Mouse (Mus musculus) G1E (cell line): ENCODE results near the gene Pmm2. TPM values are rescaled to one million over a fixed set of nuclear protein-coding genes. Genes with fewer than 3 reads are reported as not detected.
A peak's percentile ranks its signal among the peaks of the same experiment; 100 is the strongest.

Experiments used
- ATAC-seq: 2 replicates; pipeline ENCODE4 v1.8.0; 2016; ENCODE audit warnings: mild to moderate bottlenecking; ENCODE audit not compliant: insufficient number of reproducible peaks, poor library complexity, low FRiP score, severe bottlenecking; ENCODE audit errors: extremely low read depth
- DNase-seq: peaks from one replicate; pipeline ENCODE4 v3.0.0; 2012; ENCODE audit warnings: low spot score
- H3K27me3 ChIP-seq: 2 replicates; pipeline ENCODE4 v1.6.1; 2012; ENCODE audit warnings: mild to moderate bottlenecking, low read length, inconsistent platforms; ENCODE audit not compliant: insufficient read depth
- H3K36me3 ChIP-seq: replicated peaks from 2 replicates; pipeline ENCODE3; 2012; ENCODE audit warnings: mild to moderate bottlenecking, inconsistent platforms
- H3K4me1 ChIP-seq: 2 replicates; pipeline ENCODE4 v1.6.1; 2012; ENCODE audit warnings: low read depth, low read length, inconsistent platforms, mixed read lengths; ENCODE audit not compliant: insufficient read depth
- H3K4me3 ChIP-seq: 2 replicates; pipeline ENCODE4 v1.5.1; 2012; ENCODE audit warnings: low read depth, mild to moderate bottlenecking, inconsistent platforms, low read length, moderate library complexity, mixed read lengths
- H3K9me3 ChIP-seq: replicated peaks from 2 replicates; pipeline ENCODE4 v1.6.1; 2012; ENCODE audit warnings: inconsistent platforms
- CTCF ChIP-seq: IDR thresholded peaks from 2 replicates; pipeline ENCODE4 v1.5.1; 2012; ENCODE audit warnings: low read depth, low read length, inconsistent platforms, mixed read lengths
- GATA1 ChIP-seq: IDR thresholded peaks from 2 replicates; pipeline ENCODE4 v1.6.1; 2012; ENCODE audit warnings: borderline replicate concordance, low read length, inconsistent platforms, mixed read lengths
- GATA2 ChIP-seq: IDR thresholded peaks from 2 replicates; pipeline ENCODE4 v1.6.1; 2012; ENCODE audit warnings: low read depth, low read length, inconsistent platforms, borderline replicate concordance
- POLR2AphosphoS5 ChIP-seq: IDR thresholded peaks from 2 replicates; pipeline ENCODE4 v1.6.1; 2012; ENCODE audit warnings: low read depth, low read length, inconsistent platforms; ENCODE audit not compliant: insufficient replicate concordance
- TAL1 ChIP-seq: conservative IDR thresholded peaks from 2 replicates; pipeline ENCODE4 v1.6.1; 2012; ENCODE audit warnings: low read depth, low read length, inconsistent platforms, mixed read lengths
- polyA plus RNA-seq: library from polyadenylated mRNA; stranded (reverse); fragments of >175 nt; gene quantifications from 2 replicates; pipeline ENCODE4 v1.2.3, GENCODE M21; 2012
- total RNA-seq, 2 experiments: library from RNA; stranded (forward) in 1 of 2; stranded (reverse) in 1 of 2; fragments of 200-1000 nt in 1 of 2; fragments of >200 nt in 1 of 2; fragmentation: Nextera tagmentation in 1 of 2; gene quantifications; 2 replicates each; pipeline ENCODE4 v1.2.3; 2014 to 2017

Pmm2 gene
- total and polyA plus RNA-seq, 3 experiments, result 28.2 to 127 (median 57.3) TPM

- no peak for ATAC-seq
- Histone ChIP-seq H3K27me3 (peaks cover 2% of the 10 kb centered on the region; the same call in 1 of the 2 replicates), H3K36me3 (peaks cover 22% of the 10 kb centered on the region), H3K4me3 (no peak within 1 kb of the TSS), H3K4me1 (peaks cover 29% of the 10 kb centered on the region), H3K9me3 (no peaks in the 10 kb centered on the region)
- no peak for DNase-seq
- no peak for TF ChIP-seq GATA2
- no peak for TF ChIP-seq CTCF
- no peak for TF ChIP-seq TAL1
- no peak for TF ChIP-seq GATA1
- no peak for TF ChIP-seq POLR2AphosphoS5
Observed at GRCm38 (mm10) chr16:8680470-8680869, 43.0 kb downstream of the Pmm2 start, which contains the start of gene Gm5767. Gm5767 (plus strand) TSS chr16:8680770.

DNA sequence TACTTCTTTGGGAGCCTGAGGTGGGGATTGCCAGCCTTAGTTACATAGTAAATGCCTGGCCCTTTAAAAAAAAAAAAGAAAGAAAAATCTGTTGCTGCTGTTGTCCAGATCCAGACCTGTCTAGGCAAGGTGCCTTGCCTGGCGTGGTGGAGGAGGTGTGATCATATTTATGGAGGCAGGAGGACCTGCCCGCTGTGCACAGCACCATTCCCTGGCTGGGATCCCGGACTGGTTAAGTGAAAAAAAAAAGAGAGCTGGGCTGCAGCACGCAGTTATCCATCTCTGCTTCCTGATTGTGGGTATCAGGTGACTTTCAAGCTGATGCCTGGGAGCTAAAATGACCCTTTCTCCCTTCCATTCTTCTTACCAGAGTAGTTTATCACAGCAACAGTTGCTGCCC lies 47.6 kb downstream of the Pmm2 start:
- no peak for ATAC-seq
- DNase-seq, result no peak
- Histone ChIP-seq H3K27me3 (no peaks in the 10 kb centered on the region), H3K4me3 (no peak overlapping the region), H3K36me3 (peaks cover 67% of the 10 kb centered on the region), H3K9me3 (no peaks in the 10 kb centered on the region), H3K4me1 (peaks cover 39% of the 10 kb centered on the region)
- TF ChIP-seq GATA1, result no peak
- TF ChIP-seq GATA2, result no peak

DNA sequence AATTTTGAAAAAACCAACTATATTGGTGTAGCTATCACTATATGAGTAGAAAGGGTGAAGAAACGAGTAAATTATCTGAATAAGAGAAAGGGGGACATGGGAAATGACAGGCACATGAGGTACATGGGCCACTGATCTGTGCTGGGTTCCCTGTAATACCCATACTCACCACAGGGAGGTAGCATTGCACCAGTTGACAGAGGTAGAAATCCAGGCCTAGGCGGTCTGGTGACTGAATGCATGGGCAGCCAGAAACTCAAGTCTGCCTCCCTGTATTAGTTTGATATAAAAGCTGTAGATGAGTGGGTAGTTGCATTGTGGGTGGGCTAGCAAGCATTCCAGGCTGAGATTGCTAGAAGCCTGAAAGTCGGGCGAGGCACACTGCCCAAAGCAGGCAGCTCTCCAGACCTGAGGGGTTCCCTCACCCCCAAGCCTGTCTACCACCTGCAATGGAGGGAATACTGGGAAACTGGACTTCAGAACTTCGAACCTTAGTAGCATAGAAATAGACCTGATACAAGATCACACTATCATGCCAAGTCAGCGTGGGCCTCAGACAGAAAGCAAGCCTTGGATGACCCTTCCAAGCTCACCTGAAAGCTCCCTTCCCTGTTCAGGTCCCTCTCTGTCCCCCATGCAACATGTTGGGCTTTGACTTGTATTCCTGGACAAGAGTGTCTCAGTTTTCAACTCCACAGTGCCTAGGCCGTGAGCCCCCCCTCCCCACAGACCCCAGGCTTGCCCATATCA lies 48.8 kb downstream of the Pmm2 start:
- peaks cover 79% of the 10 kb centered on the region for H3K36me3 ChIP-seq
- no peaks in the 10 kb centered on the region for H3K9me3 ChIP-seq
- TF ChIP-seq CTCF (peak; percentile 95), POLR2AphosphoS5 (no peak)
- DNase-seq, result peak; percentile 57
- peaks cover 41% of the 10 kb centered on the region for H3K4me1 ChIP-seq
- peak overlapping the region; percentile 65; the same call in 1 of the 2 replicates for H3K4me3 ChIP-seq
- H3K27me3 ChIP-seq, result no peaks in the 10 kb centered on the region
- peak; percentile 43; the same call in 1 of the 2 replicates for ATAC-seq

DNA sequence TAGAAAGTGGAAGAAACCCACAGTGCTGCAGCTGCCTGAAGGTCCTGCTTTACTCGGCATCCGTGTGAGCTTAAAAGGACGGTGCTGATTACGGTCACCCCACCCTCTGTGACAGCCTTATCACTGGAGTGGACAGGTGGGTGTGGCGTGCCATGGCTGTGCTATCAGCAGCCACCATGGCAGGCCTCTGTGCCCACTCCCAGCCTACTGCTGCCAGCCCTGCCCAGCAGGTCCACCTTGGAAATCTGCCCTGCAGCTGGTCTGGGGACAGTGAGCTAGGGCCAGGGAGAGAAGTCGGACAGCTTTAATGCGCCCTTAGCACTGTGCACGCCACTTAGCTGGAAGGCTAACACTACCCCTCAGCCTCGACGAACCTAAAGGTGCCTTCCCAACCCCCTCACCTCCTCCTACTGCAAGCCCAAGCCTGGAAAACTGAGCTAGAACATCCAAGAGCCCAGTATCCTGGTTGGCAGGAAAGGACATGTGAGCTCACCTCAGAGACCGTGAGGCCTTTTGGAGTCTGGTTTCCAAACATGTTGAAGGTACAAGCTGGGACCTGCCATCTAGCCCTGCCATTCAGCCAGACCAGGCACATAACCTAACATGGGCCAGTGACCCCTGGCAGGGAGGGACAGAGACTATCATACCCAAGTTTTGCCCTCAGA lies 49.5 kb downstream of the Pmm2 start:
- peak; percentile 79 for ATAC-seq
- H3K9me3 ChIP-seq, result no peaks in the 10 kb centered on the region
- peaks cover 86% of the 10 kb centered on the region for H3K36me3 ChIP-seq
- peaks cover 41% of the 10 kb centered on the region for H3K4me1 ChIP-seq
- no peak for DNase-seq
- H3K27me3 ChIP-seq, result no peaks in the 10 kb centered on the region
- no peak for TF ChIP-seq GATA2
- TF ChIP-seq TAL1, result peak; percentile 23; the same call in 1 of the 2 replicates
- peak; percentile 79 for TF ChIP-seq POLR2AphosphoS5
- peak overlapping the region; percentile 65; the same call in 1 of the 2 replicates for H3K4me3 ChIP-seq

DNA sequence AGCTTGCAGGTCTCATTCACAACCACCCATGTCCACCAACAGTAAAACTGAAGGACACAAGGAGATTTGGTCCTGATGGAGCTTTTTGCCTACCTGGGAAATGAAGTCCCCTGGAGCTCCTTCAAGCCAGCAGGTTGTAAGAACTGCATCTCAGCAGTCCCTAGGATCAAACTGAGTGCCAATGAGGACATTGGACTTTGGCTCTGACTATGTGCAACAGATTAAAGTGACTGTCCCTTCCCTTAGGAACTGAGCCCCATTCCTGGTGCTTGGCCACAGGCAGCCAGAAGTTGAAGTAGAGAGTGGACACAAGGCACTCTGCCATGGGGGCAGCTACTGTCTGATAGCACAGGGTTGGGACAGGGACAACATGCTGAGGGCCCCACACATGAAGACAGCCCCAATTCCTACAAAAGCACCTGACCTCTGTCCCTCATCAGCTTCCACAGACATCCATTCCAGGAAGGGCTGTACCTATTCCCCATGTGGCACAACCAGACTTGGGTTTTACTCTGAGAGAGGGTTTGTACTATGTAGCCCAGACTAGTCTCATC lies 50.2 kb downstream of the Pmm2 start:
- H3K4me1 ChIP-seq, result peaks cover 41% of the 10 kb centered on the region
- H3K36me3 ChIP-seq, result peaks cover 92% of the 10 kb centered on the region
- TF ChIP-seq POLR2AphosphoS5 (no peak), GATA2 (no peak), CTCF (no peak), TAL1 (no peak), GATA1 (no peak)
- ATAC-seq (no peak), DNase-seq (no peak)
- no peaks in the 10 kb centered on the region for H3K27me3 ChIP-seq
- no peaks in the 10 kb centered on the region for H3K9me3 ChIP-seq
- H3K4me3 ChIP-seq, result no peak overlapping the region; the same call in 1 of the 2 replicates

- TF ChIP-seq GATA2, result no peak
- no peak for TF ChIP-seq CTCF
- TF ChIP-seq POLR2AphosphoS5, result no peak
- TF ChIP-seq TAL1, result no peak
- TF ChIP-seq GATA1, result no peak
- no peaks in the 10 kb centered on the region for H3K9me3 ChIP-seq
- ATAC-seq (no peak), DNase-seq (no peak)
- no peaks in the 10 kb centered on the region for H3K27me3 ChIP-seq
- H3K36me3 ChIP-seq, result peaks cover 98% of the 10 kb centered on the region
- H3K4me1 ChIP-seq, result peaks cover 41% of the 10 kb centered on the region
- H3K4me3 ChIP-seq, result no peak overlapping the region
Observed at GRCm38 (mm10) chr16:8689979-8690656, 52.6 kb downstream of the Pmm2 start.
